Mouse (Mus musculus) CH12.LX (cell line): ENCODE measurements at regions not wholly inside any gene's neighbourhood (a gene's known extent, or its start where the extent isn't known, plus 50 kb on each side); places are given as distances from the start of the nearest gene placed in this dataset.

Experiments used
- DNase-seq: peaks from one replicate; pipeline ENCODE4 v3.0.0-alpha.2; 2013; ENCODE audit errors: extremely low read depth
- H3K27ac ChIP-seq: 2 replicates; pipeline ENCODE4 v1.5.1; 2012; ENCODE audit warnings: low read depth, mild to moderate bottlenecking, control low read depth, moderate library complexity; ENCODE audit not compliant: insufficient read depth
- H3K27me3 ChIP-seq: replicated peaks from 2 replicates; pipeline ENCODE3; 2012; ENCODE audit warnings: inconsistent platforms
- H3K36me3 ChIP-seq, 2 experiments: replicated peaks in 1 of 2; 2 replicates each; pipeline versions ENCODE3 to v1.6.1; 2012; ENCODE audit warnings: inconsistent platforms in 1 of 2, low read length in 1 of 2, mild to moderate bottlenecking in 1 of 2, mixed read lengths in 1 of 2, moderate library complexity in 1 of 2; ENCODE audit not compliant: control insufficient read depth in 1 of 2, insufficient read depth in 1 of 2
- H3K4me1 ChIP-seq, 2 experiments: 2 replicates each; pipeline ENCODE4 v1.6.1; 2012; ENCODE audit warnings: inconsistent platforms in 1 of 2, moderate library complexity in 1 of 2; ENCODE audit not compliant: insufficient read depth in 2 of 2, control insufficient read depth in 1 of 2
- H3K4me2 ChIP-seq: 2 replicates; pipeline ENCODE4 v1.6.1; 2012; ENCODE audit warnings: low read depth, mild to moderate bottlenecking, control low read depth; ENCODE audit not compliant: poor library complexity, insufficient read depth, severe bottlenecking
- H3K4me3 ChIP-seq, 3 experiments: fragments of 150-350 bp in 1 of 3; sonication (generic) in 1 of 3; replicated peaks in 1 of 3; 2 replicates each; pipeline versions ENCODE3 to v1.5.1; 2011 to 2012; ENCODE audit warnings: low read depth in 2 of 3, low read length in 2 of 3, mild to moderate bottlenecking in 2 of 3, moderate library complexity in 2 of 3, control low read depth in 1 of 3, improper control_type of control experiment in 1 of 3, inconsistent platforms in 1 of 3, mixed read lengths in 1 of 3; ENCODE audit not compliant: poor library complexity in 1 of 3
- H3K79me2 ChIP-seq: replicated peaks from 2 replicates; pipeline ENCODE4 v1.6.1; 2012; ENCODE audit warnings: mild to moderate bottlenecking, moderate library complexity; ENCODE audit not compliant: control insufficient read depth, poor library complexity, insufficient read depth, severe bottlenecking; ENCODE audit errors: extremely low read depth
- H3K9ac ChIP-seq: 2 replicates; pipeline ENCODE4 v1.6.1; 2012; ENCODE audit warnings: low read depth, mild to moderate bottlenecking, control low read depth, moderate library complexity; ENCODE audit not compliant: insufficient read depth
- H3K9me3 ChIP-seq: replicated peaks from 2 replicates; pipeline ENCODE3; 2012; ENCODE audit warnings: low read length, inconsistent platforms, mixed read lengths
- CHD1 ChIP-seq: IDR thresholded peaks from 2 replicates; pipeline ENCODE4 v1.6.1; 2012; ENCODE audit warnings: low read depth, low read length, improper control_type of control experiment, inconsistent platforms
- CHD2 ChIP-seq: IDR thresholded peaks from 2 replicates; pipeline ENCODE4 v1.6.1; 2011; ENCODE audit warnings: low read length, improper control_type of control experiment
- CTCF ChIP-seq, 2 experiments: IDR thresholded peaks in 1 of 2; conservative IDR thresholded peaks in 1 of 2; 2 replicates each; pipeline ENCODE4 v1.5.1; 2011 to 2012; ENCODE audit warnings: low read depth in 2 of 2, low read length in 2 of 2, improper control_type of control experiment in 1 of 2, inconsistent platforms in 1 of 2, mild to moderate bottlenecking in 1 of 2, moderate library complexity in 1 of 2
- E2F4 ChIP-seq: IDR thresholded peaks from 2 replicates; pipeline ENCODE4 v1.6.1; 2011; ENCODE audit warnings: low read depth, low read length, improper control_type of control experiment; ENCODE audit not compliant: insufficient replicate concordance
- ETS1 ChIP-seq: conservative IDR thresholded peaks from 2 replicates; pipeline ENCODE4 v1.6.1; 2012; ENCODE audit warnings: low read depth, mild to moderate bottlenecking, inconsistent platforms, low read length, improper control_type of control experiment, moderate library complexity
- JUN ChIP-seq: IDR thresholded peaks from 2 replicates; pipeline ENCODE4 v1.6.1; 2011; ENCODE audit warnings: low read depth, mild to moderate bottlenecking, low read length, improper control_type of control experiment, moderate library complexity; ENCODE audit not compliant: insufficient read depth
- JUND ChIP-seq: conservative IDR thresholded peaks from 2 replicates; pipeline ENCODE4 v1.6.1; 2011; ENCODE audit warnings: low read depth, low read length, improper control_type of control experiment
- MAFK ChIP-seq: IDR thresholded peaks from 2 replicates; pipeline ENCODE4 v1.6.1; 2011; ENCODE audit warnings: low read length, improper control_type of control experiment; ENCODE audit not compliant: insufficient replicate concordance
- MAZ ChIP-seq: IDR thresholded peaks from 2 replicates; pipeline ENCODE4 v1.6.1; 2012; ENCODE audit warnings: low read depth, mild to moderate bottlenecking, inconsistent platforms, low read length, improper control_type of control experiment, moderate library complexity
- MEF2A ChIP-seq: IDR thresholded peaks from 2 replicates; pipeline ENCODE4 v1.6.1; 2014; ENCODE audit warnings: low read depth, mild to moderate bottlenecking, inconsistent platforms, low read length, improper control_type of control experiment, borderline replicate concordance
- NELFE ChIP-seq: IDR thresholded peaks from 2 replicates; pipeline ENCODE4 v1.6.1; 2011; ENCODE audit warnings: low read depth, low read length, improper control_type of control experiment
- NRF1 ChIP-seq: IDR thresholded peaks from 2 replicates; pipeline ENCODE4 v1.6.1; 2014; ENCODE audit warnings: low read depth, mild to moderate bottlenecking, inconsistent platforms, low read length, improper control_type of control experiment, moderate library complexity
- RAD21 ChIP-seq: IDR thresholded peaks from 2 replicates; pipeline ENCODE4 v1.6.1; 2011; ENCODE audit warnings: low read depth, mild to moderate bottlenecking, low read length, improper control_type of control experiment, moderate library complexity
- SIN3A ChIP-seq: IDR thresholded peaks from 2 replicates; pipeline ENCODE4 v1.6.1; 2012; ENCODE audit warnings: low read length, improper control_type of control experiment, inconsistent platforms
- SMC3 ChIP-seq: IDR thresholded peaks from 2 replicates; pipeline ENCODE4 v1.6.1; 2011; ENCODE audit warnings: low read depth, low read length, improper control_type of control experiment
- TCF12 ChIP-seq: IDR thresholded peaks from 2 replicates; pipeline ENCODE4 v1.6.1; 2014; ENCODE audit warnings: low read depth, mild to moderate bottlenecking, inconsistent platforms, low read length, improper control_type of control experiment
- UBTF ChIP-seq: IDR thresholded peaks from 2 replicates; pipeline ENCODE4 v1.6.1; 2012; ENCODE audit warnings: low read depth, mild to moderate bottlenecking, inconsistent platforms, low read length, improper control_type of control experiment, moderate library complexity
- ZKSCAN1 ChIP-seq: IDR thresholded peaks from 2 replicates; pipeline ENCODE4 v1.6.1; 2012; ENCODE audit warnings: low read depth, inconsistent platforms, low read length, improper control_type of control experiment, borderline replicate concordance
- dilution Hi-C: fragments of 300-500 bp; cut with MboI; formaldehyde crosslinking; loops from 2 replicates; pipeline ENCODE4 v1.14.3; 2020; ENCODE audit warnings: low sequenced_read_pairs; ENCODE audit not compliant: extremely low pct_unique_long_range_greater_than_20kb, extremely low pct_ligation_motif_present
- in situ Hi-C: fragments of 300-500 bp; cut with MboI; formaldehyde crosslinking; loops from 3 replicates; pipeline ENCODE4 v1.14.3; 2019; ENCODE audit warnings: low sequenced_read_pairs, low pct_ligation_motif_present, low pct_unique_long_range_greater_than_20kb, mixed read lengths

- no peak overlapping the region for H3K4me3 ChIP-seq
- H3K4me2 ChIP-seq = no peak overlapping the region
- no peak overlapping the region for H3K9ac ChIP-seq
- in situ Hi-C loops (no loop called here), dilution Hi-C loops (no loop called here)
- TF ChIP-seq SMC3 = peak; percentile 63
- no peak for TF ChIP-seq CHD2
- peak; percentile 50 for TF ChIP-seq RAD21
- no peak for TF ChIP-seq CHD1
- TF ChIP-seq E2F4 = no peak
- TF ChIP-seq CTCF (conservative IDR thresholded peaks at IDR 0.05 in 1 of 2, IDR thresholded peaks at IDR 0.05 in 1 of 2; ENCODE audit: low read depth in 2 of 2, low read length in 2 of 2) = peak in 1 of 2 experiments; percentile 60; a peak in 2 of 4 replicates
- no peak for TF ChIP-seq MAZ
- TF ChIP-seq MAFK = no peak
- H3K27me3 ChIP-seq = no peaks in the 10 kb centered on the region
- no peaks in the 10 kb centered on the region for H3K9me3 ChIP-seq
- no peak overlapping the region for H3K27ac ChIP-seq
- no peaks in the 10 kb centered on the region for H3K79me2 ChIP-seq
- no peaks in the 10 kb centered on the region for H3K36me3 ChIP-seq
- H3K4me1 ChIP-seq = peaks cover 0 to 2% of the 10 kb centered on the region in 2 experiments; a peak in 1 of 4 replicates
- peak; percentile 9 for DNase-seq
Measured at GRCm38 (mm10) chr7:83126196-83126595, 259.1 kb downstream of the Mex3b start.

DNA sequence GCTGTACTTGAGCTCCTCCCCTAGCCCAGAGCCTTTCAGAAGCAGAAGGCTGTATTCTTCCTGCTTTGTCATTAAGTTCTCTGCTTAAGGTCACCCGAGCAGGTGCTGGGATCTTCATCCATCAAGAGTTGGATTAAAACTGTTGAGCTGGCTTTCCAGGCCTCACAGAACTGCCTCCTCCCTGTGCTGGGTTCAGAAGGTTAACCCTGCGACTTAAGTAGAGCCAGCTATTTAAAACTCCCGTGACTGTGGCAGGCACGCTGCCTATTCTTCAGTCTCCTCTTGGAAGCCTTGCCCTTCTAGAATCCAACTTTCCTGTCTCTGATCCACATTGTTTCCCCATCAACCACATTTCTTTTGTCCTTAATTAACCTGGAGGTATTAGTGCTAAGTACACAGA lies 273.1 kb downstream of the Mex3b start:
- TF ChIP-seq JUND (no peak), ZKSCAN1 (no peak), NRF1 (no peak), UBTF (no peak), TCF12 (no peak), SIN3A (no peak), ETS1 (no peak), JUN (no peak), MAZ (no peak), MEF2A (no peak), NELFE (no peak)
- H3K27ac ChIP-seq = no peak overlapping the region
- no peaks in the 10 kb centered on the region for H3K27me3 ChIP-seq

More for the DNA sequence above, 273.1 kb downstream of the Mex3b start:
- Histone ChIP-seq H3K36me3 (no peaks in the 10 kb centered on the region), H3K9ac (no peak overlapping the region), H3K4me3 (no peak overlapping the region), H3K4me2 (no peak overlapping the region), H3K9me3 (no peaks in the 10 kb centered on the region), H3K79me2 (no peaks in the 10 kb centered on the region), H3K4me1 (no peaks in the 10 kb centered on the region)
- DNase-seq = no peak
- in situ Hi-C loops = no loop called here
- dilution Hi-C loops = no loop called here
